In the genomic region with DNA sequence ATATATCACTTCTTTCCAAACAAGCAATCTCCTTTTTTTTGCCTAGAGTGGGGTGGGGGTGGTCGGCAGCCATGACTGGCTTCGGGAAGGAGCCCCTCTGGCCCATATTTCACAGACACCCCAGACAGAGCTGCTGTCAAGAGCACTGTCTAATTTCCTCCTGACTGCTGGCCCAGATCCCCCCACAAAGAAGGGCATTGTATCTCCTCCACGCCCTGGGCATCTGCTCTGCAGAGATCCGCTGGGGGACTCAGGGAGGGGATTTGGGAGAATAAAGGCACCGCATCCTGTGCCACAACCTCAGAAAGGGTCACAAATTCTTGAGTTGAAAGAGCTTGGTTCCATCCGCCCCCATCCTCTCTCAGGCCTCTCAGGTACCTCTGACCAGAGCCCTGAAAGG, we compare ENCODE assay signal across 28 mouse cellular contexts. TPM values are rescaled to one million over a fixed set of nuclear protein-coding genes. Genes with fewer than 3 reads are reported as not detected.
A peak's percentile ranks its signal among the peaks of the same experiment; 100 is the strongest.
DNase-seq lines count a peak whose midpoint lies in the region; ATAC-seq and TF ChIP-seq lines count a peak whose summit lies in the region.
"Had no signal": no experiment of that assay in that cellular context is flagged by ENCODE, and none has a peak within 500 bp of the region (broad histone marks: within the 10 kb centered on the region; RNA-seq: fewer than 3 reads in every experiment).

No protein-coding gene starts in this region.

- no peak overlapping the region for H3K4me2 ChIP-seq in hindbrain, postnatal 0 days (ENCODE audit: low read depth, low read length)
- no peak overlapping the region for H3K4me2 ChIP-seq in neural tube, embryonic 11.5 days (ENCODE audit: low read depth)
- H3K4me2 ChIP-seq in embryonic facial prominence, embryonic 12.5 days (replicated peaks) = no peak overlapping the region
- no peak overlapping the region for H3K4me2 ChIP-seq in limb, embryonic 12.5 days
- H3K4me2 ChIP-seq: embryonic facial prominence, embryonic 15.5 days; forebrain, embryonic 12.5 days; forebrain, embryonic 15.5 days; heart, embryonic 12.5 days; heart, embryonic 15.5 days; hindbrain, embryonic 14.5 days had no signal

- peak overlapping the region; percentile 2; the same call in 1 of the 2 replicates for H3K27ac ChIP-seq in hindbrain, embryonic 10.5 days
- H3K27ac ChIP-seq in hindbrain, postnatal 0 days = no peak overlapping the region
- H3K27ac ChIP-seq in neural tube, embryonic 11.5 days (ENCODE audit: low read depth, low read length) = peak overlapping the region; percentile 15; the same call in 1 of the 2 replicates
- H3K27ac ChIP-seq in embryonic facial prominence, embryonic 12.5 days = 0 out of 2 replicates have a peak overlapping the region, but pooled peaks have one; percentile 33
- H3K27ac ChIP-seq in limb, embryonic 12.5 days = 0 out of 2 replicates have a peak overlapping the region, but pooled peaks have one; percentile 23
- H3K27ac ChIP-seq: embryonic facial prominence, embryonic 15.5 days; forebrain, embryonic 12.5 days; forebrain, embryonic 15.5 days; heart, embryonic 15.5 days; hindbrain, embryonic 14.5 days had no signal

- H3K9me3 ChIP-seq in hindbrain, embryonic 10.5 days = no peaks in the 10 kb centered on the region
- no peaks in the 10 kb centered on the region for H3K9me3 ChIP-seq in hindbrain, postnatal 0 days (ENCODE audit: low read length)
- no peaks in the 10 kb centered on the region for H3K9me3 ChIP-seq in neural tube, embryonic 11.5 days (ENCODE audit: control insufficient read depth, low read length)
- no peaks in the 10 kb centered on the region for H3K9me3 ChIP-seq in embryonic facial prominence, embryonic 12.5 days
- H3K9me3 ChIP-seq in limb, embryonic 12.5 days = no peaks in the 10 kb centered on the region
- H3K9me3 ChIP-seq: embryonic facial prominence, embryonic 15.5 days; forebrain, embryonic 12.5 days; forebrain, embryonic 15.5 days; heart, embryonic 15.5 days had no signal

- no peaks in the 10 kb centered on the region for H3K36me3 ChIP-seq in hindbrain, embryonic 10.5 days
- no peaks in the 10 kb centered on the region for H3K36me3 ChIP-seq in hindbrain, postnatal 0 days (ENCODE audit: insufficient read depth, low read length)
- no peaks in the 10 kb centered on the region for H3K36me3 ChIP-seq in neural tube, embryonic 11.5 days (ENCODE audit: control insufficient read depth, insufficient read depth, low read length)
- H3K36me3 ChIP-seq in embryonic facial prominence, embryonic 12.5 days = no peaks in the 10 kb centered on the region
- no peaks in the 10 kb centered on the region for H3K36me3 ChIP-seq in limb, embryonic 12.5 days
- H3K36me3 ChIP-seq: embryonic facial prominence, embryonic 15.5 days; forebrain, embryonic 12.5 days; forebrain, embryonic 15.5 days; heart, embryonic 12.5 days; heart, embryonic 15.5 days had no signal

- no peak for DNase-seq in hindbrain, embryonic 10.5 days (ENCODE audit: low spot score)
- no peak for DNase-seq in hindbrain, postnatal 0 days (ENCODE audit: low spot score)
- DNase-seq in neural tube, embryonic 11.5 days (ENCODE audit: low spot score) = no peak
- DNase-seq in neural tube, embryonic 10.5 days (ENCODE audit: extremely low spot score, low spot score) = no peak
- no peak for DNase-seq in urinary bladder, adult 2 months (ENCODE audit: low spot score)
- no peak for DNase-seq in left cerebral cortex, adult 8-10 months (ENCODE audit: low spot score in 2 of 2)
- DNase-seq: adrenal gland, adult 8-10 months; adrenal gland, postnatal 25 days; cerebellum, adult 11-12 months; cerebellum, adult 8-10 months; cerebellum, postnatal 10 days; cerebellum, postnatal 36 days; embryo, embryonic 11 days; gastrocnemius, postnatal 10 days; gastrocnemius, postnatal 36 days; heart, postnatal 10 days; heart, postnatal 36 days had no signal

- no peak for TF ChIP-seq CTCF in hindbrain, postnatal 0 days (IDR thresholded peaks at IDR 0.05; ENCODE audit: low read depth)

- ATAC-seq in hindbrain, postnatal 0 days = no peak
- no peak for ATAC-seq in neural tube, embryonic 11.5 days (ENCODE audit: insufficient read depth, low FRiP score, low TSS enrichment)
- ATAC-seq in embryonic facial prominence, embryonic 12.5 days (ENCODE audit: insufficient number of reproducible peaks, insufficient read depth, low FRiP score, low TSS enrichment) = no peak
- ATAC-seq in limb, embryonic 12.5 days (ENCODE audit: insufficient number of reproducible peaks, insufficient read depth, low FRiP score, low TSS enrichment, low read depth) = no peak
- ATAC-seq: CD4-positive, CD25-positive, alpha-beta regulatory T cell, adult 4 months; forebrain, embryonic 15.5 days had no signal

- 53% methylated on average over 6 of the region's 6 CpGs for WGBS in hindbrain, embryonic 10.5 days
- WGBS in hindbrain, postnatal 0 days = 35% methylated on average over 6 of the region's 6 CpGs
- WGBS in neural tube, embryonic 11.5 days = 39% methylated on average over 6 of the region's 6 CpGs
- WGBS in embryonic facial prominence, embryonic 12.5 days = 32% methylated on average over 6 of the region's 6 CpGs
- WGBS in limb, embryonic 12.5 days = 47% methylated on average over 6 of the region's 6 CpGs

- H3K27me3 ChIP-seq in hindbrain, embryonic 10.5 days (ENCODE audit: insufficient read depth, poor library complexity, severe bottlenecking) = no peaks in the 10 kb centered on the region
- H3K27me3 ChIP-seq in hindbrain, postnatal 0 days (ENCODE audit: insufficient read depth, low read length) = no peaks in the 10 kb centered on the region
- H3K27me3 ChIP-seq in neural tube, embryonic 11.5 days (ENCODE audit: control insufficient read depth, insufficient read depth, low read length) = no peaks in the 10 kb centered on the region
- no peaks in the 10 kb centered on the region for H3K27me3 ChIP-seq in embryonic facial prominence, embryonic 12.5 days
- H3K27me3 ChIP-seq in limb, embryonic 12.5 days = no peaks in the 10 kb centered on the region
- H3K27me3 ChIP-seq: embryonic facial prominence, embryonic 15.5 days; forebrain, embryonic 12.5 days; forebrain, embryonic 15.5 days; heart, embryonic 12.5 days; heart, embryonic 15.5 days had no signal

- peaks cover 49% of the 10 kb centered on the region for H3K4me1 ChIP-seq in hindbrain, embryonic 10.5 days (replicated peaks)
- H3K4me1 ChIP-seq in hindbrain, postnatal 0 days (ENCODE audit: insufficient read depth, low read length) = peaks cover 19% of the 10 kb centered on the region
- H3K4me1 ChIP-seq in neural tube, embryonic 11.5 days (ENCODE audit: control insufficient read depth, insufficient read depth, low read length) = no peaks in the 10 kb centered on the region
- H3K4me1 ChIP-seq in embryonic facial prominence, embryonic 12.5 days = peaks cover 26% of the 10 kb centered on the region
- peaks cover 46% of the 10 kb centered on the region for H3K4me1 ChIP-seq in limb, embryonic 12.5 days (replicated peaks)

- H3K9ac ChIP-seq in hindbrain, postnatal 0 days (replicated peaks; ENCODE audit: low read length) = no peak overlapping the region
- no peak overlapping the region for H3K9ac ChIP-seq in neural tube, embryonic 11.5 days (ENCODE audit: low read length)
- no peak overlapping the region for H3K9ac ChIP-seq in embryonic facial prominence, embryonic 12.5 days
- H3K9ac ChIP-seq in limb, embryonic 12.5 days (replicated peaks) = no peak overlapping the region
- H3K9ac ChIP-seq: embryonic facial prominence, embryonic 15.5 days; forebrain, embryonic 12.5 days; forebrain, embryonic 15.5 days; heart, embryonic 12.5 days; heart, embryonic 15.5 days; hindbrain, embryonic 14.5 days had no signal

- no peak overlapping the region for H3K4me3 ChIP-seq in hindbrain, embryonic 10.5 days
- no peak overlapping the region for H3K4me3 ChIP-seq in hindbrain, postnatal 0 days (ENCODE audit: low read length)
- H3K4me3 ChIP-seq in neural tube, embryonic 11.5 days (ENCODE audit: low read depth, low read length) = no peak overlapping the region
- no peak overlapping the region for H3K4me3 ChIP-seq in embryonic facial prominence, embryonic 12.5 days
- H3K4me3 ChIP-seq in limb, embryonic 12.5 days (replicated peaks) = no peak overlapping the region
- H3K4me3 ChIP-seq: embryonic facial prominence, embryonic 15.5 days; forebrain, embryonic 12.5 days; forebrain, embryonic 15.5 days; heart, embryonic 12.5 days; heart, embryonic 15.5 days had no signal

RNA-seq across cellular contexts. Expression of a gene that starts 22.7 kb away (rescaled TPM):
- polyA plus RNA-seq in hindbrain, embryonic 10.5 days (2016; fragmentation: Nextera tagmentation; extraction: Ambion mirVana) = 0.81 and 1.6 TPM in 2 replicates
- total RNA-seq in hindbrain, postnatal 0 days (2014; rRNA removed) = 1.8 and 2.0 TPM in 2 replicates
- polyA plus RNA-seq in hindbrain, postnatal 0 days (2015; fragmentation: Nextera tagmentation; extraction: Ambion mirVana) = 0.69 and 0.73 TPM in 2 replicates
- 19.9 and 23.9 TPM in 2 replicates for polyA plus RNA-seq in neural tube, embryonic 11.5 days (2014; fragmentation: Nextera tagmentation; extraction: Ambion mirVana)
- 10.0 and 10.9 TPM in 2 replicates for polyA plus RNA-seq in embryonic facial prominence, embryonic 12.5 days (2016; fragmentation: Nextera tagmentation; extraction: Ambion mirVana)
- polyA plus RNA-seq in limb, embryonic 12.5 days (2016; fragmentation: Nextera tagmentation; extraction: Ambion mirVana) = 13.5 and 14.1 TPM in 2 replicates
- 2.8 and 2.9 TPM in 2 replicates for polyA plus RNA-seq in urinary bladder, adult 2 months (2012; rRNA removed)
- total RNA-seq in left cerebral cortex, adult 8-10 months (2022) = under 1 TPM; 0.26 to 0.74 (median 0.54) TPM
- total RNA-seq: granulocyte monocyte progenitor cell, adult 5-6 weeks; MEL had no signal
- polyA plus RNA-seq: CD4-positive, CD25-positive, alpha-beta regulatory T cell, adult 4 months had no signal
